Mouse (Mus musculus) induced T-regulatory cell, adult 2 months (primary cell): Measurements from ENCODE around the gene Slc2a8.

Experiments used
- DNase-seq: peaks from one replicate; pipeline ENCODE4 v3.0.0-alpha.2; 2012; ENCODE audit warnings: low read depth

Slc2a8 gene

DNA sequence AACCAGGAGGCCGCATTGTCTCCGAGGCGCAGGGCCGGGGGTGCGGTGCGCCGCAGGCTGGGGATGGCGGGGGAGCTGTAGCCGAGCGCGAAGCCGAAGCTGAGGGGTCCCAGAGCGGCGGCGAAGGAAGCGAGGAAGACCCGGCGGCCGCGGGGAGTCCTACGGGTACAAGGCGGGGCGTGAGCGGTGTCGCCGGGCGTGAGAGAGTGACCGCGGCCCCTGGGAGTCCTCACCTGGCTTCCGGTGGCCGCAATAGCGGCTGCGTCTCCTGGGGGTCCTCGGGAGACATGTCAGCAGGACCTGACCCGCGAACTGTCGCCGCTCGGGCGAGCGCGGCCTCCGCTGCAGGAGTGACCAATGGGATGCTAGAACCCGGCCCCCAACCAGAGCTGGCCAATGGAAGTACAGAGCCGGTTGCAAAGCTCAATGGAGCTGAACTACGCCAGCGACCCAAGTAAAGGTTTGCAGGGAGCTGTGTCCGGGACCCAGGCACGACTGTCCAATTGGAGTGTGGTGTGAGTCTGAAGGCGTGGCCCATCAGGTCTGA lies at the start of gene Slc2a8:
Gene Slc2a8 (minus strand): TSS at position 359 of the 547 bp plus-strand sequence.
- DNase-seq, result peak; percentile 93

DNA sequence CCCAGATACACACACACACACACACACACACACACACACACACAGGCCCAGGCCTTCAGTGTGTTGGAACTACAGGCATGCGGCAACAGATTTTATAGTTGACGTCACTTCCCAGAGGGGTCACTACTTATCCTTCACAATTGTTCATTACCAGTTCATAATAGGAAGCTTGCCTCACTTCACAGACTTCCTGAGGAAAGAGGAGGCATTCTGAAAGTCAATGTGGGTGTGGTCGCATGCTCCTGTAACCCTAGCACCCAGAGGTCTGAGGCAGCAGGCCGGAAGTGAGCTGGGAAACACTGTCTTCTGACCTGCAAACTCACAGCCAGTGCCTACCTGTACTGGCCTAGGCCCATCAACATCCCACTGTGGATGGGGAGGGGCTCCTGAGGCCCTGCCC lies 43.2 kb upstream of the Slc2a8 start:
- peak; percentile 44 for DNase-seq

GRCm38 (mm10) chr2:33024564-33024963 lies 42.7 kb upstream of the Slc2a8 start:
- no peak for DNase-seq

- DNase-seq, result no peak
Observed at GRCm38 (mm10) chr2:33022846-33023245, 41.0 kb upstream of the Slc2a8 start.

DNA sequence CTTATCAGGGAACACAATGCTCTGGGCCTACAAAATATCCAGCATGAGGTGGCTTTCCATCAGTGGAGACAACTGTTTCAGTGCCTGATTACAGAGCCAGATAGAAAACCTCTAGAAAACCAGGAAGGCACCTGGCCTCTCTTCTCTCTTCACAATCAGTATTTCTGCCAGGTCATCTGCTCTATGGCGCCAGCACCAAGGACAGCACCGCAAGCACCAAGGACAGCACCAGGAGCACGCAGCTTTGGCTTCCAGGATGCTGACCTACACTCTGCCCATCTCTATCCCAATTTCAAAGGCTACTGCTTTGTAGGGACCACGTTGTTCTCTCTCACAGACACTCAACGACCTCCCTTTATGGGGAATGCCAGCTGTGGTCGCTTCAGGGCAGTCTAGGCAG lies 36.1 kb upstream of the Slc2a8 start:
- DNase-seq, result peak; percentile 58

DNA sequence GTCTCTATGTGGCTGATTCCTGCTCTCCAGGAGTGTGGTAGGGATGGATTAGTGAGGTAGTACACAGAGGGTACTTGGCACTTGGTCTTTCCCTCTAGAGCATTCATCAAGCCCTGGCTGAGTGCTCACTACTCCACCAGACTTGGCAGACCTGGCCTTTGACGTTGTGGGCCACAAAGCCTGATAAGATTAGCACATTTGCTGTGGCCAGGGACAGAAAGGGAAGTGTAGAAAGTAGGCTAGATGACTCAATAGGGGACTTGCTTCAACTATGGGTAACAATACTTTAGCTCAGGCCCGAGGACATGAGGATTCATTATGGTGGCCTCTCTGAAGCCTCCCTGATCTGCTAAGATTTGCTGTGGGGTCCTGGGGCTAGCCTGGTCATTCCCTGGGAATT lies 35.3 kb upstream of the Slc2a8 start:
- no peak for DNase-seq

DNA sequence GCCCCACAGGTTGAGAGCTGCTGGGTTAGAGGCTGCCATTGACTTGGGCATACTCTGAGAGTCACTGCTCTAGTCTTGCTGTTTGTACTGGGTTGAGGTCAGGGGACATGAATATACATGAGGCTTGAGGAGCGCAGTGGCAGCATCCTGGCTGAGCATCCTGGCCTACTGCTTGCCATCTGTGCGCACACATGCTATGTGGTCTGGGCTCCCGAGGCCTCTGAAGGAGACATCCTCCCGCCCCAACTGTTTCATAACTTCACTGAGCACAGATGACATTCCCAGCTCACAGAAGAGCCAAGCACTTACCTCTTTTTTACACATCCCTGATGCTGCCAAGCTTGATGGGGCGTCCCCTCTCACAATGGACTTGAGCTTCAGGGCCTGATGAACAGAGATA lies 33.0 kb upstream of the Slc2a8 start:
- DNase-seq, result no peak

GRCm38 (mm10) chr2:33009055-33009454 lies 27.2 kb upstream of the Slc2a8 start:
- peak; percentile 27 for DNase-seq

GRCm38 (mm10) chr2:33005041-33005440 lies 23.2 kb upstream of the Slc2a8 start:
- DNase-seq, result no peak

- DNase-seq, result no peak
Observed at GRCm38 (mm10) chr2:33002144-33002543, 20.3 kb upstream of the Slc2a8 start.

DNA sequence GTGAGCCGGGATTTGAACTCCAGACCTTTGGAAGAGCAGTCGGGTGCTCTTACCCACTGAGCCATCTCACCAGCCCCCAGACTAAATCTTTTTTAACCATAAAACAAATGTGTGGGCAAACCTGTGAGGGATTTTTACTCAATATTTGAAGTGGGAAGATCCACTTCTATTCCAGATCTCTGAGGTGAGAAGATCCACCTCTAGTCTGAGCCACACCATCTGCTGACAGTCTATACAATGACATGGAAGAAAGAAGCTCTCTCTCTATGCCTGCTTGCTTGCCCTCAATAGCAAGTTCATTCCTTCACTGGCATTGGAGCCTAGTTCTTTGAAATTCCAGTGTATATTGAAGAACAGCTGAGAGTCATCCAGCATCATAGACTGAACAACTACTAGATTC lies 17.9 kb upstream of the Slc2a8 start:
- no peak for DNase-seq

GRCm38 (mm10) chr2:32997792-32998191 lies 15.9 kb upstream of the Slc2a8 start:
- no peak for DNase-seq

DNA sequence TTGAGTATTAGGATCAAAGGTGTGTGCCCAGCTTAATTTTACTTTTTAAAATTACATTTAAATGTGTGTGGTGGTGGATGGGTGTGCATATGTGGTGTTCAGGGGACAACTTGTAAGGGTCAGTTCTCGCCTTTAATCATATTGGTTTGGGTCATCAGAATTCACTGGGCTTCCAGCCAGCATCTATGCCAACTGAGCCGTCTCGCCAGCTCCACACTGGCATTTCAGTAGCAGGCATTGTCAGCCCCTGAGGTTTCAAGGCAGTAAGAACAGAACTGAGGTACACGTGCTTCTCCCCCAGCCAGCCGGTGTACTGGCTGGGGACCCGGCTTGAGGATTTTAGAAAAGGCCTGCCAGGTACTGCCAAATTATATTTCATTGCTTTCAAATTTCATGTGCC lies 15.2 kb upstream of the Slc2a8 start:
- DNase-seq, result no peak

- no peak for DNase-seq
Observed at GRCm38 (mm10) chr2:32992130-32992529, 10.2 kb upstream of the Slc2a8 start.

DNA sequence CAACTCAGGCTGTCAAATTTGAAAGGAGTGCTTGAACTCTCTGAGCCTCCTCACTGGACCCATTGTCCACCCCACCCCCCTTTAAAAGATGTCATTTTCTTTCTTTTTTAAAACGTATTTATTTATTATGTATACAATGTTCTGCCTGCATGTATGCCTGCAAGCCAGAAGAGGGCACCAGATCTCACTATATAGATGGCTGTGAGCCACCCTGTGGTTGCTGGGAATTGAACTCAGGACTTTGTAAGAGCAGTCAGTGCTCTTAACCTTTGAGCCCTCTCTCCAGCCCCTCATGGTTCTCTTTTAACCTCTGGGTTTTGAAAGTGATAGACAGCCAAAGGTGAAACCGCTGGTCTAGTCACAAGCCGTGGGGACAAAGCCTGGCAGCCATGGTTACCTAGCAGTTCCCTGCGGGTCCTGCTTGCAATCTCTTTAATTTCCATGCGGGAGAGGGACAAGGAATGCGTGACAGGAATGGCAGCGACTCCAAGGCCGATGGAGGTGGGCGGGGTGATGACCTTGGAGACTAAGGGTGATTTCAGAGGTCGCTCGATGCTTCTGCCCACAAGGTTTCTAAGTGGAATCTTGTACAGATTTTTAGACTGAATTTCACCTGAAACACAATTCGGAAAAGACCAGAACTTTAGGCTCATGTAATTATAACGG lies 8.4 kb upstream of the Slc2a8 start:
- DNase-seq, result peak; percentile 69

DNA sequence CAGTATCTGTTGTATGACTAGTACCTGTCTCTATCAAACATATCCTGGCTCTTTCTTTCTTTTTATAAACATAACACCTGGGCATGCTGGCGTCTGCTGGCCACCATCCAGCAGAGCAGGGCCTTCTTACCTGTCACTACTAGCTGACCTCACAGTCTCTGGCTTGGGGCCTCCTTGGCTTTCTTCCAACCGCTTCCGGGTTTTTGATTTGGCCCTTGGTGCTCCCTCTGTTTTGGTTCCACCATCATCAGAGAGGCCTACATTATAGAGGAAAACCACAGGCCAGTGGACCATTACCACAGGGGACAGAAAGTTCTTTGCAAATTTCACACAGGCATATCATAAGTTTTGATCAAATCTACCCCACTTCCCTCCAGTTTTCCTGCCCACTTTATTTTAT lies 7.5 kb upstream of the Slc2a8 start:
- DNase-seq, result no peak

- no peak for DNase-seq
Observed at GRCm38 (mm10) chr2:32985844-32986243, 4.0 kb upstream of the Slc2a8 start.

- DNase-seq, result peak; percentile 47
Observed at GRCm38 (mm10) chr2:32983617-32984016, 1.7 kb upstream of the Slc2a8 start.

DNA sequence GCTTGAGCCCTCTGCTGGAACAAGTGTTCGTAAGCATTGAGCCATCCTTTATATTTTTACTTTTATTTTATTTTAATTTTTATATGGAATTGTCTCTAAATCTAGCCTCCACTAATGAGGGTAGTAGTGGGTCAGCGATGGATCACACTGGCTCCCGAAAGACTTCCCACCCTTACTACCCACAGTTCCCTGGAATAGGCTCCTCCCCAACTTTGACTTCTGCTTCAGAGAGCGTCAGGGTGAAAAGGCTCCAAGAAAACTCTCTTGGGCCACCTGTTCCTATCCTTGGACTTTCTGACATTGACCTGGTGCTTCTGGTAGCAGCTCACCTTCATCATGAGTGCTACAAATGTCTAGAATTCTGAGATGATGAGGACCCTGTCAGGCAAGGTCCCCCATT lies 817 bp upstream of the Slc2a8 start:
- no peak for DNase-seq

GRCm38 (mm10) chr2:32981281-32981680 lies 602 bp downstream of the Slc2a8 start:
- DNase-seq, result no peak

DNA sequence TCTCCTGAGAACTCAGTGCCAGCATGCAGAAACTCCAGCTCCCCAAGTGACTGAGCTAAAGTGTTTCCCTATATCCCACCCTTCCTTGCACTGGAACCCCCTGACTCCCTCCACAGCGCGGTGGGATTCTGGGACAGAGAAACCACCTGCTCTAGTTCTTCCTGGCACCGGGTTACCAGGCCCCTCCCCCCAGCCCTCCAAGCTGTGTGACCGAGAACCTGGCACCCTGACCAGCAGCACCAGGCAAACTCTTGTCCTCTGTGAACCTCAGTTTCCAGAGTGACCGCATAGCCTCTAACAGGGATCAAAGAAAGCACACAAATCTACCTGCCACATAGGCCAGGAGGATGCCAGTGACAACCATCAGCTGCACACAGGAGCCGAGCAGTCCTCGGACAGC lies 2.2 kb downstream of the Slc2a8 start:
- no peak for DNase-seq

- DNase-seq, result no peak
Observed at GRCm38 (mm10) chr2:32978675-32979074, 3.2 kb downstream of the Slc2a8 start.

- DNase-seq, result no peak
Observed at GRCm38 (mm10) chr2:32977114-32977513, 4.8 kb downstream of the Slc2a8 start.

DNA sequence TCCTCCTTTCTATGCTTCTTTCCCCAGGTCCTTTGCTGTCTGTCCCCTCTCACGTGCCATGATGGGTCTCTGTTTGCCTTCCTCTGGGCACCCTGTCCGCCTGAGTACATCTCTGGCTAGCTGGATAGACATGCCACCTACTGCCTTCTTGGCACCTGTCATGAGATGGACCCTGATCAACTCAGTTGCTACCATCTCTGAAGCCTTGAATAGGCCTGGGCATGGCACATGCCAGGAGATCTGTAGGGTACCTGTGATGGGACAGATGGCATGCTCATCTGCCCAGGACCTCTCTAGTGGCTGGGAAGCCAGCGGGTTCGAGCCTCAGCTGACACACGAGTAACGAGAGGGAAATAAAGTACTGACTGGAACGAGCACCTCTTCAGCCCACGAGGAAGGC lies 7.7 kb downstream of the Slc2a8 start:
- no peak for DNase-seq
